Mouse (Mus musculus) fibroblast of lung, adult 2 months (primary cell): ENCODE measurements around the gene Guca2a.
"Not testable (repeated sequence)": the region's sequence is repeated elsewhere in the genome, so short reads cannot be mapped to it uniquely, and the experiment has no call there.

Source experiments
- DNase-seq: peaks from one replicate; pipeline ENCODE4 v3.0.0-alpha.2; 2011; ENCODE audit warnings: low read depth

Guca2a gene

DNA sequence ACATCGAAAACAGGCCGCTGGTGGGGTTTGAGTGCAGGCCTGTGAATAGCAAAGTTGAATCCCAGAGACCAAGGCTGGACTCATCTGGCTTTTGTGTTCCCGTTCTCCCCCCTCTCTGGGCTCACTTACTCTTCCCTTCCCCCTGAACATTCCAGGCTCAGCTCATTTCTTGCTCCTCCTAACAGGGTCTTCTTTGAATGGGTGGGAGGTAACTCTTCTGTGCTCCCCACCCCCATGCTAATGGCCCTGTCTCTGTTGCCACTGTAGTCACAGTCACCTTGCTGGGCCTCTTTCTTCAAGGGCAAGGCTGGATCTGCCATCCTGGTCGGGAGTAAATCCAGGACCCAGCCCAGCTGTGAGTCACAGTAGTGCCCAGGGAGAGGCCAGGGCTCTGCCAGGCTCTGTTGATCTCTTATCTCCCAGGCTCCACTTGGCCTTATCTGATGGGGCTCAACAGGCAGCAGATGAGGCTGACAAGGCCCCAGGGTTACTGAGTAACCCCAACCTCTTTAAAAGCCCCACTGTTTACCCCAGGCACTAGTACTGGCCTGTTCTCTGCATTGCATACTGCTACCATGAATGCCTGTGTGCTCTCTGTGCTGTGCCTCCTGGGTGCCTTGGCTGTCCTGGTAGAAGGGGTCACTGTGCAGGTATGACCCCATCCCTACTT, at the start of gene Guca2a:
Gene Guca2a, plus strand, starts transcription at position 529 of the 670 bp plus-strand sequence.
- no peak for DNase-seq

DNA sequence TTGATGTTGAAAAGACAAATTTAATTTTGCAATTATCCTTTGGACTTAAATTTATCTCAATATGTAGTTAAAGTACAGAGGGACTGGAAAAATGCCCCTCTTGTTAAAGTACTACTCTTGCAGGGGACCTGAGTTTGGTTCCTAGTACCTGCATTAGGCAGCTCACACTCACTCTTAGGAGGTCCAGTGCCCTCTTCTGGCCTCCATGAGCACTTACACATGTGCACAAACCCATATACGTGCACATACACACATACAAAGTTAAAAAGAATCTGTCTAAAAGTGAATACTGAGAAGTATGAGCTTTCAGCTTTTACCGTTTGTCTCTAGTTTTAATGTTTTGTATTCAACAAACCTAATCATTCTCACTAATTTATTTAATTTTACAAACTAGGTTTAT, 49.5 kb upstream of the Guca2a start:
- DNase-seq: no peak

DNA sequence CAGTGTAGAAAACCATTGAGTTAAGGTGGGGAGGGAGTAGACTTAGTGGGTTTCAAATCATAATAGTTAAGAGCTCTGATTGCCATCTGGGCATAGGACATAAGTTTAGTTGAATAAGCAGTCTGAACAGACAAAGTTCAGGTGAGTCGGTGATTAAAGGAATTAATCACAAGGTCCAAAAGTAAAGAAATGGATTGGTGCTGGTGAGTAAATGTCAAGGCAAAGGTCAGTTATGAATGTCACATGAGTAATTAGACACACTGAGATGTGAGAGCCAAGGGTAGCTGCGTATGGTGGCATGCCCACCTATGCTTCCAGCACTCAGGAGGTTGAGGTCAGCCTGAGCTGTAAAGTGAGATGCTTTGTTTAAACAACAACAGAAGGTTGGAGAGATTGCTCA, 48.1 kb upstream of the Guca2a start:
- DNase-seq: no peak

DNA sequence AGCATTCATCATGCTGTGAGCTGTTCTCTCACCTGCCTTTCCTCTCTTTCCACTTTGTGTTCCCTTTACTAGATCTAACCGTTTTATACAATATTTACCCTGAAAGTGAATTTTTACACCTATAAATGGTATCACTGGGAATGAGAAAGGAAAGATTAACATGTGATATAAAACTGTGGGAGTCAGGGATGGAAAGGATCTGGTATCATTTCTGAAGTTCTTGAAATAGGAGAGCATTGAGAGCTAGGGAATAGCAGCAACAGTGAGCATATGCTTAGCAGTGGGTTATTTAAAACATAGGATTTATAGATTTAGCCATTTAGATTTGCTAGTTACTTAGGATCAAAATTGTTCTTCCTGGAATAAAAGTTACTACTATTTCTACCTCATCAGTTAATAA, 47.5 kb upstream of the Guca2a start:
- no peak for DNase-seq

DNA sequence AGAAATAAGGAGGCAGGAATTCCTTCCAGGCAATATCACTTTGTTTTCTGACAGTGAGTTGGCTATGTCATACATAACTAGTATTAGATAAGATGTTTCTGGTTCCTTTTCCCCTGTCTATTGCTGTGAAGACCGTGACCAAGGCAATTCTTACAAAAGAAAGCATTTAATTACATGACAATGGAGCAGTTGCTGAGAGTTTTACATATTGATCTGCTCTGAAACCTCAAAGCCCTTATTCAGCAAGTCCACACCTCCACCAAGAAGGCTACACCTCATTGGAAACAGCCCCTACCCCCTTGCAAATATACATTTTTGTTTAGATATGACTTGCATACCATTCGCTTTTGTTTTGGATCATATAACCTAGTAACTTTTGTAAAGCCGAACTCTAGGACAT, 45.0 kb upstream of the Guca2a start:
- no peak for DNase-seq

DNA sequence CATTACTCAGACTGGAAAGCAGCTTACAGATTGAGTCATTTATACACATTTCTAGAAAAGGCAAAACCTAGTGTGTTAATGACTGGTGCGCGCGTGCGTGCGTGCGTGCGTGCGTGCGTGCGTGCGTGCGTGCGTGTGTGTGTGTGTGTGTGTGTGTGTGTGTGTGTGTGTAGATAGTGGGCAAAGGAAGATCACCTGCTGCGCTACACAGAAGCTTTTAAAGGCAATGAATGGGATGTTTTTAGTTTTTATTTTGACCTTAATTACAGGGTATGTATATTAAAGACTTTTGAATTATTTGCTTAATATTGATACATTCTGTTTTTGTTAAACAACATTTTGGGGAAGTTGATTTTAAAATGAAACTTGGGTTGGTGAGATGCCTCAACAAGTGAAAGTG, 43.2 kb upstream of the Guca2a start:
- DNase-seq: no peak

GRCm38 (mm10) chr4:119599605-119600004, 37.9 kb upstream of the Guca2a start:
- no peak for DNase-seq

- no peak for DNase-seq
These were observed 28.0 kb upstream of the Guca2a start for GRCm38 (mm10) chr4:119609488-119609887.

- no peak for DNase-seq
These were observed 23.4 kb upstream of the Guca2a start for GRCm38 (mm10) chr4:119614078-119614477.

DNA sequence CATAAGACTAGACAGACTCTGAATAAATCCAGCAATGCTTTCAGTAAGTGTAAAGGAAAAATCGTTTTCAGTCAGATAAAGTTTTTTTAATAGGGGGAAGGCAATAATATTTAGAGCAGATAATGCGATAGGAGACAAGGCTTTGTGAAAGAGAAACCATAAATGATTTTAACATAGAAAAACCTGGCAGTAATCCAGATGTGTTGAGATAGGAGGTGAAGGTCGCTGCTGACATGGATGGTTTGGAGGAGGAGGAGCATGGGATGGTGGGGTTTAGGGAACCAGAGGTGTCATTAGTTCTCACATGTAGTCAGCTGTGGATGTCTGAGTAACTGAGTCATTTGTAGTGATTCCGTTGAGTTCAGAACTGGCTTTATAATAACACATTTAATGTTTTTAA, 22.8 kb upstream of the Guca2a start:
- DNase-seq: no peak

DNA sequence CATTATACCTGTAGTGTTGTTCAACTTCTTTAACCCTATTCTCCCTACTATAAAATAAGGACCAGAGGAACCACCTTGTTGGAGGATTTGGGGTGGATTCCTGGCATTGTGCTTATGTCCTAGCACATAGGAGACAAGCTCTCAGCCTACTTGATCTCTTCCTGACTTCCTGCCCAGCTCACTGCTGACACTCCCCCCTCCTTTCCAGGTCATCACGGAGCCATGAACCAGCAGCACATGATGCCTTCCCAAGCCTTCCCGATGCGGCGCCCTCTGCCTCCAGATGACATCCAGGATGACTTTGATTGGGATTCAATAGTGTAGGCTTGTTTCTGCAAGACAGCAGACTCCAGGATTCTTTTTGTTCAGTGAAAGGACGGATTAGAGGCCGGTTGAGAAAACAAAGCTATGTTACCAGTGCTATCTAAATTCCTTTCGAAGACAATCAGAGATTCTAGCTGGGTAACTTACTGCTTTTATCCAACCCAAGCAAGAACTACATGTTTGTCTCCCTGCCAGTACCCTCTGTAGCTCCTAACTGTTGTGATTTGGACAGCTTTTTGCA, 11.3 kb upstream of the Guca2a start:
- peak; percentile 10 for DNase-seq

- DNase-seq: no peak
These were observed 10.6 kb upstream of the Guca2a start for GRCm38 (mm10) chr4:119626876-119627275.

- DNase-seq: no peak
These were observed 10.2 kb upstream of the Guca2a start for GRCm38 (mm10) chr4:119627317-119627716.

DNA sequence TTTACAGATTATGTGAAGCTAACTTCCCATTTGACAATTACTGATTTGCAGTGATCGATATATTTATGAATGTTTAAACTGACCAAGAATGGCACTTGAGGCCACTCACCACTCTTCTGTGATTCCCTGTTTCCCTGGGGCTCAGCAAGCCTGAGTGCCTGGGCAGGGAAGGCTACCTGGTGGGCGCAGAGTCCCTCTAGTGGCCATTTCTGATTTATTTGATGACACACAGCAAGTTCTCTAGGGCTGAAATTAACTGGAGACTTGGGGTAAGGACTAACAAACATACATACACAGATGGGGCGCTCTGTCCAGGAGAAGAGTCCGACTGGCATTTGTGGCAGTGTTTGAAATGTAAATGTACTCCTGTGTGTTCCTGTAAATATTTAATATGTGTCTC, 9.1 kb upstream of the Guca2a start:
- not testable (repeated sequence) for DNase-seq

GRCm38 (mm10) chr4:119631115-119631919, 6.2 kb upstream of the Guca2a start:
- peak; percentile 24 for DNase-seq

DNA sequence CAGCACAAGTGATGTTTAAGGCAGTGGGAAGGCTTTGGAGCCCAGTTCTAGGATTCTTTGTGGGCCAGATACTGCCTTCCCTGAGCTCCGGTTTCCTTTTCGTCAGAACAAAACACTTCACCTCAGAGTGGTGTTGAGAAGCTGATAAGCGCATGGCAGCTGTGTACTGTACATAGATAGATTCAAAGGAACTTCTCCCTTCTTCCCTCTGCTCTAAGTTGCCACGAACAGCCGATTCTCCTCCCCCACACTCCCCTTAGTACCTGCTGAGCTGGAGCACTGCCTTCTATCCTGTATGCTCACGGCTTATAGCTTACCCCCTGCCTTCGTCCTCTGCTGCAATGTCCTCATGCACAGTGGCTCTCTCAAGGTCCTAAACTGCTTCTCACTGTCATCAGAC, 4.8 kb upstream of the Guca2a start:
- DNase-seq: no peak

- DNase-seq: no peak
These were observed 4.2 kb upstream of the Guca2a start for GRCm38 (mm10) chr4:119633342-119633741.

DNA sequence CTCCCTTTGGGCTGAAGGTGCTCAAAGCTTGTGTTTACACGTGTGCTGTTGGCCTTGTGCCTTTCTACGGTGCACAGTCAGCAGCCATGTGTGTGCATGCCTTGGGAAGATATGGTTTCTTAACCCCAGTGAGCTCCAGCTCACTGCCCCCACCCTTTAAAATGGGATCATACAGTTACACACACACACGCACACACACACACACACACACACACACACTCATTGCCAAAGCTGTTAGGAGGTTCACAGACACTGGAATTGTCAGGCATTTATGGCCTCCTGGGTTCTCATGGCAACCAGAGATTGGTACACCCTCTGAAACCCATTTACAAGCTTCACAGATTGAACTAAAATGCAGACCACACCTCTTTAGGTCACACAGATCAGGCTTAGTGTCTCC, 3.6 kb upstream of the Guca2a start:
- no peak for DNase-seq

DNA sequence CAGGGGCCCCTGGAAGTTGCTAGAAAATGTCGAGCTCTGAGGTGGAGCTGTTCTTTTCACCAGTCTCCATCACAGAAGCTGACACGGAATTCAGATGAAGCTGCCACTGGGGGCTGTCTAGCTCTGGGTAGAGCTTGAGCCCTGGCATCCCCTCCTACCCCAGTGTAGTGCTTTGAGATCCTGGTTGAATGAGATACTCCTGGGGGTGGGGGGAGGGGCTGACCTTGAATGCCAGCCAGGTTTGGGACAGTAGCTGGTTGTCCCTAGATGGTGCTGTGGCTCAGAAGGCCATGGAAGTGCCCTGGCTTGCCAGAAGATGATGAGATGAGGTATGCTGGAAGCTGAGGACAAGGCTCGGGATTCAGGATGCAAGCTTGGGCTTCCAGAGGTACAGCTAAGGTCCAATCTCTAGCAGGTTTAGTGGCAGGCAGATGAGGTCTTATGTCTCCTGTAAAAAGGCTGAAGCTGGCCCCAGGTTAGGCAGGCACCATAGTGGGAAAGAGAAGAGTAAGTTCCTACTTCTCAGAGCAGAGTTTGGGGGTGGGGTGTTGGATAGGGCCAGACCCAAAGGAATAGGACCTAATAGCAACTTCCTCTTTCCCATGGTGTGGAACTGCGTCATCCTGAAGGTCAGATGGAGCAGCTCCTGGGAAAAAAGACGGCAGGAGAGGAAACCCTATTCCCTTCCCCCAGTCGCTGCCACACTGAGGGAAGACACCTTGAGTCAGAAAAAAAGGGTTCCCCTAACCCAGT, 2.4 kb upstream of the Guca2a start:
- DNase-seq: no peak

GRCm38 (mm10) chr4:119635686-119636085, 1.8 kb upstream of the Guca2a start:
- DNase-seq: no peak

DNA sequence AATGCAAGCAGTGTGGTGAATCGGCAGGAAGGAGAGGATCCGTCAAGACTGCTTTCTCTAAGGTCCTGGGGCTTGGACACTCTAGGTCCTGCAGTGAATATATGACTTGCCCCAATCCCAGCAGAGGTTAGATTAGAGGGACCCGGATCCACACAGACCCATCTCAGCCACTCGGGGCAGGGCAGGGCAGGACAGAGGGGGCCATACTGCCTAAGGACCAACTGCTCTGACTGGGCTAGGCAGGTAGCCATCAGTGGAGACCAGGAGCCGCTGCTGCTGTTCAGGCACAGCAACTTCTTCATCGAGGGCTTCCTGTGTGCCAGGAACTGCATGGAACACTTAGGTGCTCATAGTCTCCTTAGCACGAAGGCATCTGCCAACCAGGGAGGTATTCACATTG, 773 bp upstream of the Guca2a start:
- no peak for DNase-seq

- DNase-seq: no peak
These were observed 442 bp downstream of the Guca2a start for GRCm38 (mm10) chr4:119637946-119638345.

- DNase-seq: no peak
These were observed 1.2 kb downstream of the Guca2a start for GRCm38 (mm10) chr4:119638656-119639055.
